Mouse (Mus musculus): ENCODE data around the gene Cox8a. TPM values are rescaled to one million over a fixed set of nuclear protein-coding genes. Genes with fewer than 3 reads are reported as not detected.

The Cox8a gene
- polyA plus RNA-seq, 1 experiment, result 562 TPM

- TF ChIP-seq POLR2A (IDR thresholded peaks at IDR 0.05; ENCODE audit: borderline replicate concordance, low read depth, low read length) (no peak), CTCF (IDR thresholded peaks at IDR 0.05; ENCODE audit: low read depth, low read length) (no peak)
- H3K4me1 ChIP-seq (ENCODE audit: control insufficient read depth, insufficient read depth, low read length), result no peaks in the 10 kb centered on the region
Observed at GRCm38 (mm10) chr19:7191639-7192038, 25.8 kb downstream of the Cox8a start.

DNA sequence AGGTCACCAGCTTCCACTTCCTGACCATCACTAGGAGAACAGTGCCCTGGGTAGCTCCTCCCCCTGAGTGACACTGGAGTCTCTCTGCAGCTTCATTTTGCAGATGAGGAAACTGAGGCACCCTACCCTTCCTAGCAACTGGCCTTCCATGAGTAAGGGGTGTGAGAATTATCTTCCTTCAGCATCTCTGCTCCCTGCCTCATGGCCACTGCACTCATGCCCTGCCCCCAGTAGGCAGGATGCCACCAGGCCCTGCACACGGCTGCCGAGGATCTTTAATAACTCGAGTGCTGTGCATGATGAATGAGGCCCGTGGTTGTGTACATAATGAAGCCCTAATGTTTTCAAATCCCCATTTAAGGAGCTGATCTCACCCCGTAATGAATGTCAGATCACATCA is 26.4 kb downstream of the Cox8a start:
- no peak overlapping the region for H3K4me3 ChIP-seq (ENCODE audit: insufficient read depth, low read length)
- no peak for TF ChIP-seq POLR2A (IDR thresholded peaks at IDR 0.05; ENCODE audit: borderline replicate concordance, low read depth, low read length)
- TF ChIP-seq CTCF (IDR thresholded peaks at IDR 0.05; ENCODE audit: low read depth, low read length), result no peak
- no peak overlapping the region for H3K27ac ChIP-seq (ENCODE audit: insufficient read depth, low read depth, low read length)
- no peaks in the 10 kb centered on the region for H3K4me1 ChIP-seq (ENCODE audit: control insufficient read depth, insufficient read depth, low read length)

More at GRCm38 (mm10) chr19:7191639-7192038, 25.8 kb downstream of the Cox8a start:
- no peak overlapping the region for H3K27ac ChIP-seq (ENCODE audit: insufficient read depth, low read depth, low read length)
- H3K4me3 ChIP-seq (ENCODE audit: insufficient read depth, low read length), result no peak overlapping the region

- Histone ChIP-seq H3K4me3 (ENCODE audit: insufficient read depth, low read length) (no peak overlapping the region), H3K4me1 (ENCODE audit: control insufficient read depth, insufficient read depth, low read length) (no peaks in the 10 kb centered on the region), H3K27ac (ENCODE audit: insufficient read depth, low read depth, low read length) (no peak overlapping the region)
- TF ChIP-seq CTCF (IDR thresholded peaks at IDR 0.05; ENCODE audit: low read depth, low read length), result no peak
- TF ChIP-seq POLR2A (IDR thresholded peaks at IDR 0.05; ENCODE audit: borderline replicate concordance, low read depth, low read length), result no peak
Observed at GRCm38 (mm10) chr19:7189026-7189425, 28.4 kb downstream of the Cox8a start.

- TF ChIP-seq CTCF (IDR thresholded peaks at IDR 0.05; ENCODE audit: low read depth, low read length) (no peak), POLR2A (IDR thresholded peaks at IDR 0.05; ENCODE audit: borderline replicate concordance, low read depth, low read length) (no peak)
- Histone ChIP-seq H3K4me1 (ENCODE audit: control insufficient read depth, insufficient read depth, low read length) (no peaks in the 10 kb centered on the region), H3K27ac (ENCODE audit: insufficient read depth, low read depth, low read length) (no peak overlapping the region), H3K4me3 (ENCODE audit: insufficient read depth, low read length) (no peak overlapping the region)
Observed at GRCm38 (mm10) chr19:7187157-7187556, 30.3 kb downstream of the Cox8a start.

DNA sequence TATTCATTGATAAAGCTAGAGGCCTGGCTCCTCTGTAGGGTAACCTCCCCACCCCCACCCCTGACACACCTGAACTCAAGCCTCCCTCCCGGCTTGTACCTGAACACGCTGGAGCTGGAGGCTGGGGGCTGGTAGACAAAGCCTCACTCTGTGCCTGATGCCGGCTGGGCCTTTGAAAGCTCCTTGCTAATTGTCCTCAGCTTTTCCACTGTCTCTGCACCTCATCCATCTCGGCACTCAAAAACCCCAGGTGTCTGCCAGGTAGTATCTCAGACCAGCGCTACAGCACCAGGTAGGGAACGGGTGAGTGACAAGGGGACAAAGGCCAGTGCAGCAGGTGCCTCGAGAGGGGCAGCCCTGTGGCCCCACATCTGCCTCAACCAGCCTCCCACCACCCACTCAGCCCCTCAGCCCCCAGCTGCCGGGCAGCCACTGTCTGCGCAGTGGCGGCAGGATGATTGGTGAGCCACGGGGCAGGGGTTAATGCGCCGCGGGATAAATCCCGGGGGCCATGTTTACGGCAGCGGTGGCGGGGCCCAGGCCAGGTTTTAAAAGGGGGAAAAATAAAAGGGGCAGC is 31.6 kb downstream of the Cox8a start:
- Histone ChIP-seq H3K4me3 (ENCODE audit: insufficient read depth, low read length) (no peak overlapping the region), H3K27ac (ENCODE audit: insufficient read depth, low read depth, low read length) (no peak overlapping the region), H3K4me1 (ENCODE audit: control insufficient read depth, insufficient read depth, low read length) (no peaks in the 10 kb centered on the region)
- TF ChIP-seq CTCF (IDR thresholded peaks at IDR 0.05; ENCODE audit: low read depth, low read length) (no peak), POLR2A (IDR thresholded peaks at IDR 0.05; ENCODE audit: borderline replicate concordance, low read depth, low read length) (no peak)

DNA sequence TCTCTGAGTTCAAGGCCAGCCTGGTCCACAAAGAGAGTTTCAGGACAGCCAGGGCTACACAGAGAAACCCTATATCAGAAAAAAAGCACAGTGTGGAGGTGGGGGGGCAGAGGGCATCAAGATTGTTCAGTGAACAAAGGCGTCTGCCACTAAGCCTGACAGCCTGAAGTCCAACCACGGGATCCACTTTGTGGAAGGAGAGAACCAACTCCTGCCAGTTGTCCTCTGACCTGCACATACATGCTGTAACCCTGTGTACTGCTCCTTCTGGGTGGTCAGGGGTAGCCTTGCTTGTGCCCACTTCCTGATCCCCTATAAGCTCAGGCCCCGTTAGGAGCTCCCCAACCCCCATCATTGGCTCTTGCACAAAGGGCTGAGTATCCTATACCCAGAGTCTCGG is 32.4 kb downstream of the Cox8a start:
- no peak overlapping the region for H3K4me3 ChIP-seq (ENCODE audit: insufficient read depth, low read length)
- TF ChIP-seq CTCF (IDR thresholded peaks at IDR 0.05; ENCODE audit: low read depth, low read length), result no peak
- TF ChIP-seq POLR2A (IDR thresholded peaks at IDR 0.05; ENCODE audit: borderline replicate concordance, low read depth, low read length), result no peak
- no peak overlapping the region for H3K27ac ChIP-seq (ENCODE audit: insufficient read depth, low read depth, low read length)
- H3K4me1 ChIP-seq (ENCODE audit: control insufficient read depth, insufficient read depth, low read length), result no peaks in the 10 kb centered on the region

DNA sequence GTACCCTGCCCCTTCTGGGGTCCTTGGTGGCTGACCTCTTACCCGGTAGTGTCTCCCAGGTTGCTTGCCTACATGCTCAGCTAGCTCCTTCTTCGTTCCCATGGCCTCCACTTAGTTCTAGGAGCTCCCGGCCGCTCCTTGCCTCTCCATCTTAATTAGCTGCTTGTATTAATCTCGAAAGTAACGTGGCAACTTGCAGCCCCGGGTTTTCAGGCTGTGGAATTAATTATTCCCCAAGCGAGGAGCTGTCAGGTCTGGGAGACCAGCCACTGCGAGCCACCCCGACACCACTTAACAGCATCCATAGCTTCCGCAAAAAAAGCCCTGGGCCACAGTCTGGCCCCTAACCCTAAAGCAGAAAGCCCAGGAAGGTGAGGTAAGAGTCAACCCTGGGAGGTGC is 34.0 kb downstream of the Cox8a start:
- Histone ChIP-seq H3K4me3 (ENCODE audit: insufficient read depth, low read length) (no peak overlapping the region), H3K27ac (ENCODE audit: insufficient read depth, low read depth, low read length) (no peak overlapping the region), H3K4me1 (ENCODE audit: control insufficient read depth, insufficient read depth, low read length) (no peaks in the 10 kb centered on the region)
- TF ChIP-seq POLR2A (IDR thresholded peaks at IDR 0.05; ENCODE audit: borderline replicate concordance, low read depth, low read length), result no peak
- TF ChIP-seq CTCF (IDR thresholded peaks at IDR 0.05; ENCODE audit: low read depth, low read length), result no peak

DNA sequence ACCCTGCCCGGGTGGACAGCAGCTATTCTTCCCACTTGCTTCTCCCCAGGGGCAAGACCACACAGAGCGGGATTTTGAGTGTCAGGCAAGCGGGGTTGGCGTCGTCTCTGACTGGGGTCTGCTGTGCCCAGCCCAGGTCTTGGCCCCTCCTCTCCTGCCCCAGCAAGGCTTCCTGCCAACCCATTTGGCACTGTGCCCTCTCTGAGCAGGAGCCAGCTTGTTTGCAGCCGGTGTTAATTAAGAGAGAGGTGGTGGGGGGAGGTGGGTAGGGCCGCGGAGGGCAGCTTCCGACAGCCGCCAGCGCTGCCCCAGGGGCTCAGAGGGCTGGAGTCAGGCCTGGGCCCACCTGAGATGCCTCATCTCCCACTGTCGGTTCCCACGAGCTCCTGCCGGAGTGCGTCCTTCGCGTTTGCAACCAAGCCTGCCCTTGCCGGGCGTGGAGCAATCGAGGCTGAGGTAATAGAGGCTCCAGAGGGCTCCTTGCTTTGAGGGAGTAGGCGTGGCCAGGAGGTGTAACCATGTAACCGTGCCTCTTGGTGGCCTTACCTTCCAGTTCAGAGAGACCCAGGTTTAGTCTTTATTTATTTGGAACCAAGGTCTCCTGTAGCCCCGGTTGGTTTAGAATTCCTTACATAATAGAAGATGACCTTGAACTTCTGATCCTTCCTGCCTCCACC is 35.0 kb downstream of the Cox8a start:
- no peaks in the 10 kb centered on the region for H3K4me1 ChIP-seq (ENCODE audit: control insufficient read depth, insufficient read depth, low read length)
- H3K4me3 ChIP-seq (ENCODE audit: insufficient read depth, low read length), result no peak overlapping the region
- no peak overlapping the region for H3K27ac ChIP-seq (ENCODE audit: insufficient read depth, low read depth, low read length)
- TF ChIP-seq POLR2A (IDR thresholded peaks at IDR 0.05; ENCODE audit: borderline replicate concordance, low read depth, low read length) (no peak), CTCF (IDR thresholded peaks at IDR 0.05; ENCODE audit: low read depth, low read length) (no peak)

DNA sequence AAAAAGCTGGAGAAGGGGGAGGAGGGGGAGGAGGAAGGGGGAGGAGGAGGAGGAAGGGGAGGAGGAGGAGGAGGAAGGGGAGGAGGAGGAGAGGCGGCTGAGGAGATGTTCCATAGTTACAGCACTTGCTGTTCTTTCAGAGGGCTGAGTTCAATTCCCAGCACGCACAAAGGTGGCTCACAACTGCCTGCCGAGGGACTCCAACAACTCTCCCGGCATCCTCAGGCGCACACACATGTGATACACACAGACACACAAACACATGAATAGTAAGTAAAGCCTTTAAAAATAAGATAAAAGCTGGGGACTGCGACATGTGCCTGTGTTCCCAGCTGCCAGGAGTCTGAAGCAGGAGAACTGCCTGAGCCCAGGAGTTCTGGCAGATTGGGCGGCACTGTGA is 35.9 kb downstream of the Cox8a start:
- H3K4me3 ChIP-seq (ENCODE audit: insufficient read depth, low read length), result no peak overlapping the region
- no peak overlapping the region for H3K27ac ChIP-seq (ENCODE audit: insufficient read depth, low read depth, low read length)
- H3K4me1 ChIP-seq (ENCODE audit: control insufficient read depth, insufficient read depth, low read length), result no peaks in the 10 kb centered on the region
- TF ChIP-seq POLR2A (IDR thresholded peaks at IDR 0.05; ENCODE audit: borderline replicate concordance, low read depth, low read length) (no peak), CTCF (IDR thresholded peaks at IDR 0.05; ENCODE audit: low read depth, low read length) (no peak)

- TF ChIP-seq POLR2A (IDR thresholded peaks at IDR 0.05; ENCODE audit: borderline replicate concordance, low read depth, low read length) (no peak), CTCF (IDR thresholded peaks at IDR 0.05; ENCODE audit: low read depth, low read length) (no peak)
- H3K27ac ChIP-seq (ENCODE audit: insufficient read depth, low read depth, low read length), result no peak overlapping the region
Observed at GRCm38 (mm10) chr19:7180756-7181405, 36.5 kb downstream of the Cox8a start.

More at GRCm38 (mm10) chr19:7180756-7181405, 36.5 kb downstream of the Cox8a start:
- H3K4me1 ChIP-seq (ENCODE audit: control insufficient read depth, insufficient read depth, low read length), result no peaks in the 10 kb centered on the region
- no peak overlapping the region for H3K4me3 ChIP-seq (ENCODE audit: insufficient read depth, low read length)

Measured in bone marrow macrophage, adult 2 months (primary cell).